Mouse (Mus musculus): ENCODE data around the gene Cd300ld5.
"Not testable (repeated sequence)": the region's sequence is repeated elsewhere in the genome, so short reads cannot be mapped to it uniquely, and the experiment has no call there.

Cd300ld5 gene

DNA sequence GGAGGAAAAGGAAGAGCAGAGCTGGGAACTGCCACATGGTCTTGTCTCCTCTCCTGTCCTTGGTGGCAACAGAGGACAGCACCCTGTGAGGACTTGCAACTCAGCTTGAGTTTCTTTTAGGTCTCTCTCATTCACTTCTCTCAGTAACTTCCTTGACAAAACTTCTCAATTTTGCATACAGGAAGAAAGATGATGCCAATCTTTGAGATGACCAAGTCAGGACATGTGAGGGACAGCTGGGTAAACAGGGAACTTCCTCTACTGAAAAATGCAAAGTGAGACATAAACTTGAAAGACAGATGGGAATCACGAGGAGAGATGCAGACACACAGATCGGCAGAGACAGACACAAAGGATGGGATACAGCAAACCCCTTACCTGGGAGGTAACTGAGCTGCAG, 10.7 kb upstream of the Cd300ld5 start, which contains the start of gene Cd300ld3:
TSS of gene Cd300ld3 (minus strand) at position 151 of the 400 bp plus-strand sequence.
- DNase-seq (ENCODE audit: low spot score): no peak

DNA sequence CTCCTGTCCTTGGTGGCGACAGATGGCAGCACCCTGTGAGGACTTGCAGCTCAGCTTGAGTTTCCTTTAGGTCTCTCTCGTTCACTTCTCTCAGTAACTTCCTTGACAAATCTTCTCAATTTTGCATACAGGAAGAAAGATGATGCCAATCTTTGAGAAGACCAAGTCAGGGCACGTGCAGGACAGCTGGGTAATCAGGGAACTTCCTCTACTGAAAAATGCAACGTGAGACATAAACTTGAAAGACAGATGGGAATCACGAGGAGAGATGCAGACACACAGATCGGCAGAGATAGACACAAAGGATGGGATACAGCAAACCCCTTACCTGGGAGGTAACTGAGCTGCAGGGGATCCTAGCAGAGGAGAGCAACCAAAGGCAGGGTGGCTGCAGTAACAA, 10.7 kb downstream of the Cd300ld5 start, which contains the start of gene Cd300ld4:
TSS of gene Cd300ld4 (minus strand) at position 101 of the 400 bp plus-strand sequence.
- not testable (repeated sequence) for DNase-seq (ENCODE audit: low spot score)

DNA sequence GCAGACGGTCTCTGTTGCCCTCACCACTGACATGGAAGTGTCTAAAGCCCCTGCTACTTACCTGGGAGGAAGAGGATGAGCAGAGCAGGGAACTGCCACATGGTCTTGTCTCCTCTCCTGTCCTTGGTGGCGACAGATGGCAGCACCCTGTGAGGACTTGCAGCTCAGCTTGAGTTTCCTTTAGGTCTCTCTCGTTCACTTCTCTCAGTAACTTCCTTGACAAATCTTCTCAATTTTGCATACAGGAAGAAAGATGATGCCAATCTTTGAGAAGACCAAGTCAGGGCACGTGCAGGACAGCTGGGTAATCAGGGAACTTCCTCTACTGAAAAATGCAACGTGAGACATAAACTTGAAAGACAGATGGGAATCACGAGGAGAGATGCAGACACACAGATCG, 21.5 kb downstream of the Cd300ld5 start, which contains the start of gene Cd300ld2:
TSS of gene Cd300ld2 (minus strand) at position 101 of the 400 bp plus-strand sequence.
- not testable (repeated sequence) for DNase-seq (ENCODE audit: low spot score)

DNA sequence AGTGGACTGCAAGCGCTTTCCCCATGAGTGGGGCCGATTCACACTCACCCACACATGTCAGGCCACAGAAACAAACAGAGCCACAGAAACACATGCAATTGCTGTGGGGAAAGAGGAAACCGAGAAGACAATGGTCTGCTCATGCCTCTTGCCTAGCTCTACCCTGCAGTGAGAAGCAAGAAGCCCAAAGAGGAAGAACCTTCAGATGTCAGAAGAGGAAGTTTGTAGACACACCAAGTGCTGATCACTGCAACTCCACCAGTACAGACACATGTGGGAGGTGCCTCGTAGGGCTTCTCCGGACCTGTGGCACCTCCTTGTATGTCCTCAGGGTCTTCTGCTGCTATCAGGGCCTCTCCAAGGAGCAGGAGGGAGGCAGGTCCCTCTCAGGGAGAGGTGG, 33.5 kb downstream of the Cd300ld5 start:
- DNase-seq (ENCODE audit: low spot score): no peak

DNA sequence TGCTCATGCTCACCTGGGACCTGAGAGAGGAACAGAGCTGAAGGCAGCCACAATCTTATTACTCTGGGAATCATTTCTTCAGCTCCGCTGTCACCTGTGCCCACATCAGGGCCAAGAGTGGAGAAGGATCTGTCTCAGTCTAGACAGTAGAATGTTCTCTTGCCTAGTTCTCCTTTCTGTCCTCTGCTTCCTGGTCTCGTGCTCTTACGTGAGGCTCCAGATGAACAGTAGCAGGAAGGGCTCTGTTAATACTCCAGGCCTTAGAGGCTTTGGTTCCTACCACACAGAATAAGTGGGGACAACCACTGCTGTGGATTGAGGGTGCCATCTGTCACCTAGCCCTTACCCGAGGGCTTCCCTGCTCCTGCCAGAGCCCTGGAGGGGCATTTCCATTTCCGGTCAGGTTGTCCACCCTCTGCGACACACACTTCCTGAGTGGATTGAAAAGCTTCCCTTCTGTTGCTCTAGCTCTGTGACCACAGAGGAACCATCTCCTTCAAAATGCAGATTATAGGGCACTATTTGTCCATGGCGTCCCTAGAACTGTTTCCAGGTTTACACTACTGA, 36.0 kb downstream of the Cd300ld5 start, which contains the start of gene Cd300c2:
TSS of gene Cd300c2 (minus strand) at position 407 of the 567 bp plus-strand sequence.
- DNase-seq (ENCODE audit: low spot score): no peak

DNA sequence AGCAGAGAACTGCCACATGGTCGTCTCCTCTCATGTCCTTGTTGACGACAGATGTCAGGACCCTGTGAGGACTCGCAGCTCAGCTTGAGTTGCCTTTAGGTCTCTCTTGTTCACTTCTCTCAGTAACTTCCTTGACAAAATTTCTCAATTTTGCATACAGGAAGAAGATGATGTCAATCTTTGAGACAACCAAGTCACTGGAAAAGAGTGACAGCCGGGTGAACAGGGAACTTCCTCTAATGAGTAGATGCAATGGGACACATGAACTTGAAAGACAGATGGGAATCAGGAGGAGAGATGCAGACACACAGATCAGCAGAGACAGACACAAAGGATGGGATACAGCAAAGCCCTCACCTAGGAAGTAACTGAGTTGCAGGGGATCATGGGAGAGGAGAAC, 47.8 kb downstream of the Cd300ld5 start, which contains the start of gene Cd300ld:
TSS of gene Cd300ld (minus strand) at position 130 of the 400 bp plus-strand sequence.
- no peak for DNase-seq (ENCODE audit: low spot score)

DNA sequence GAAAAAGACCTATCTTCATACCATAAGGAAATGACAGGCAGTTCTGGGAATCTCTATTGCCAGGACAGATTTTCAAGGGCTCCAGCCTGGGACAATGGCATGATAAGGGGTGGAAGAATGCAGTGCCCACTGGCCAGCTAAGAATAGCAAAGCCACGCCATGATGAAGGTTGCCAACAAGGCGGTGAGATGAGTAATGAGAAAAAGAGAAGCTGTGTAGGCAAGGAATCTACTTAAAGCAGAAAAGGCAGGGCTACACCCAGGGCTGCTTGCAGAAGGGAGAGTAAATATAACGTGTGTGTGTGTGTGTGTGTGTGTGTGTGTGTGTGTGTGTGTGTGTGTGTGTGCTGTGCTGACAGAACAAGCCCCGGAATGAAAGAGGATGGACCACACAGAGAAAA, 55.7 kb downstream of the Cd300ld5 start:
- peak; percentile 88 for DNase-seq (ENCODE audit: low spot score)
